Mouse (Mus musculus): ENCODE measurements around the gene Sbk1. TPM values are rescaled to one million over a fixed set of nuclear protein-coding genes. Genes with fewer than 3 reads are reported as not detected.
A peak's percentile ranks its signal among the peaks of the same experiment; 100 is the strongest.

Sbk1 gene
- total RNA-seq (2015; ENCODE audit: low replicate concordance): 0.77 and 1.0 TPM in 2 replicates
- 0.56 and 0.77 TPM in 2 replicates for total RNA-seq (2017; ENCODE audit: low replicate concordance)

GRCm38 (mm10) chr7:126271712-126272683, at the start of gene Sbk1:
Sbk1 (plus strand) TSS chr7:126272619.
- ATAC-seq (replicated peaks; ENCODE audit: low FRiP score, poor library complexity, severe bottlenecking): peak; percentile 45; the same call in 1 of the 2 replicates

DNA sequence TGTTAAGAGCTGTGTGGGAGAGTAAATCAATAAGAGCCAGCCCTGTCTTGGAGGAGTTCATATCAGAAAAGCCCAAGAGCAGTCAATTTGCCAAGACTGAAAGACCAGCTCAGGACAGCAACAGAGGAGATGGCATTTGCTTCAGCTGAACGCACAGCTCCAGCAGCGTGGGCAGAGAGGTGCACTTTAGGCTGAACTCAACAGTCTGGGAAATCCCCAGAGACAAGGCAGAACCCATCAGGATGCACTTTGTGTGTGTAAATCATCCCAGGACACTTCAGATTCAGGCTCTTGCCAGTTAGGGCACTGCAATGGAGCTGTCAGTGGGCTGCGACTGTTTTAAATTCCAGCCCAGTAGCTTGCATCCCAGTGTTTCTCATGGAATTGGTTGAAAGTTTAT, 49.7 kb upstream of the Sbk1 start:
- no peak for ATAC-seq (replicated peaks; ENCODE audit: low FRiP score, poor library complexity, severe bottlenecking)

GRCm38 (mm10) chr7:126226136-126226535, 46.3 kb upstream of the Sbk1 start:
- no peak for ATAC-seq (replicated peaks; ENCODE audit: low FRiP score, poor library complexity, severe bottlenecking)

- no peak for ATAC-seq (replicated peaks; ENCODE audit: low FRiP score, poor library complexity, severe bottlenecking)
Measured at GRCm38 (mm10) chr7:126230357-126231148, 41.9 kb upstream of the Sbk1 start.

- ATAC-seq (replicated peaks; ENCODE audit: low FRiP score, poor library complexity, severe bottlenecking): no peak
Measured at GRCm38 (mm10) chr7:126232345-126233071, 39.9 kb upstream of the Sbk1 start.

DNA sequence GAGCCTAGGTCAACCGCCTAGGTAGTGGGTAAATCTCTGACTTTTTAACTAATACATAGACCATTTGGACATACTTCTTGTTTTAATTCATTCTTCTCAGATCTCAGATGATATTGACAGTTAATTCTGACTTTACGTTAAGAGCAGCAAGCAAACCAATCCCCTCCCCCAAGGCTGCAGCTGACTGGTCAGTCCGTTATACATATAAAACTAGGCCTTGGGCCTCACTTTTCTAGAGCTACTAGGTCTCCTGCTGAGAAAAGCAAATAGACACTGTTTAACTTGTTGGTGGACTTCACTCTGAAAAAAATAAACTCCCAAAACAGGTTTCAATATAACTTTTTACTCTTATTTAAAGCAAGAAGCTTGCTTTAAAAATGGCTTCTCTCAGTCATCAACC, 37.8 kb upstream of the Sbk1 start:
- no peak for ATAC-seq (replicated peaks; ENCODE audit: low FRiP score, poor library complexity, severe bottlenecking)

DNA sequence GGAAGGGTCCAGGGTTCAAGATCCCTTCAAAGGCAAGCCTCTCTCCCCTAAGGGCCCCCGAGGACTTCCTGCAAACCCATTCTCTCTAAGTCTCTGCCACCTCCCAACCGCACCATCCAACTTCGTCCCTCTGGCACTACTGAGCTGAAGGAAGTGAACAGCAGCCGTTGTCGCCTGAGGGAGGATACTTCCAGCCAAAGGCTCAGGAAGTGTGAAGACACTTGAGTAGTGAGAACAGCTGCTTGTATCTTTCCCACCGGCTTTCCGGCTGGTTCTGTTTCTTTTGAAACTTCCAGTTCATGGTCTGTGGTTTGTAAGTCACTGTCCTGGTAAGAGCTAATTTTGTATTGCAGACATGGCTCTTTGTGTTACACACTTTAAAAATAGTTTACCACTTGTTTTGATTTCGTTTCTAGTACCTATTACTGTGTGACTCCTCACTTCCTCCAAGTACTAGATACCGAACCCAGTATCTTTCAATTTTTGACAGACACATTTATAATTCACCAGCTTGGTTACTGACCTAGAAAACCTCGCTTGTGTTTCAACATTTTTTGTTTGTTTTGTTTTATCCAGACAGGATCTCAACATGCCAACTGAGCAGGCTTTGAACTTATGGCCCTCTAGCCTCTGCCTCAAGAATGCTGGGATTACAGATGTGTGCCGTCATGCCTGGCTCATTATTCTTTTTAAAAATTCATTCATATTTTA, 36.2 kb upstream of the Sbk1 start:
- ATAC-seq (replicated peaks; ENCODE audit: low FRiP score, poor library complexity, severe bottlenecking): no peak

DNA sequence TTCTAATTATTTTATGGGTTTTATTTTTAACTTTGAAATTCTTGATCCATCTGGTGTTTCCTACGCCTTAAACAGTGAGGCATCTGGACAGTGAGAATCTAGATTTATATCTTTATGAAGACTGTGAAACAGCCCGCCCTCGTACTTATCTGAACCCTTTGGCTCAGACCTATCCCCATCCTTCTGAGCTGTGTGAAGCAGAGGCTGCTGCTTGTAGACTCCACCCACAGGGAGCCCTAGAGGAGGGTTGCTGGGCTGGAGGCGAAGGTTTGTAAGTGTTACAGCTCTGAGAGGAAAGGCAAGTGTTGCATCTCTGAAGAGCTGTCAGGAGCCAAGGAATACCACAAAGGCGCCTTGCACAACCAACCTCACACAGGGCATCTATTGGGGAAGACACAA, 35.6 kb upstream of the Sbk1 start:
- ATAC-seq (replicated peaks; ENCODE audit: low FRiP score, poor library complexity, severe bottlenecking): no peak

- ATAC-seq (replicated peaks; ENCODE audit: low FRiP score, poor library complexity, severe bottlenecking): no peak
Measured at GRCm38 (mm10) chr7:126240814-126241360, 31.5 kb upstream of the Sbk1 start.

DNA sequence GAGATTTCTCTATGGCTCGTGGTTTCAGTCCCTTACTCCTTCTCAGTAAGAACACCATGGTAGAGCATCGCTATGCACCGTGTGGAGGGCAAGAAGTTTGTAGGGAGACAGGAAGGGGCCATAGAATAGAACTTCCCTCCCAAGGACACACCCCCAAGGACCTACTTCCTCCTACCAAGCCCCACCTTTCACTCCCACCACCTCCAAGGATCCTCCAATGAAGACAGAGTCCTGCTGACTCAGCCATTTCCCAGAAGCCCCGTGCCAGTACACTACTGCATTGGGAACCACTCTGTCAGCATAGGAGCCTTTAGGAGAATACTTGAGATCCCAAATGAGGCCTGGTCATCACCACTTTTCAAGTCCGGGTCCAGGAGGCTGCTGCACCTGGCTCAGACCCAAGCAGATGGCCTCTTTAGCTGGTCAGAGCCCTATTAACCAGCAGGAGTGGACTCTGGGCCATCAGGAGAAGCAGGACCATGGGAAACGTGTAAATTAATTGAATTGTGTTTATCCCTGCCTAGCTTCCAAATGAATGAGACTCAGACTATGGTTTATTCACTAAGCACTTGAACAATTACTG, 28.2 kb upstream of the Sbk1 start:
- no peak for ATAC-seq (replicated peaks; ENCODE audit: low FRiP score, poor library complexity, severe bottlenecking)

- no peak for ATAC-seq (replicated peaks; ENCODE audit: low FRiP score, poor library complexity, severe bottlenecking)
Measured at GRCm38 (mm10) chr7:126248088-126248487, 24.3 kb upstream of the Sbk1 start.

GRCm38 (mm10) chr7:126248641-126249141, 23.7 kb upstream of the Sbk1 start:
- ATAC-seq (replicated peaks; ENCODE audit: low FRiP score, poor library complexity, severe bottlenecking): no peak

DNA sequence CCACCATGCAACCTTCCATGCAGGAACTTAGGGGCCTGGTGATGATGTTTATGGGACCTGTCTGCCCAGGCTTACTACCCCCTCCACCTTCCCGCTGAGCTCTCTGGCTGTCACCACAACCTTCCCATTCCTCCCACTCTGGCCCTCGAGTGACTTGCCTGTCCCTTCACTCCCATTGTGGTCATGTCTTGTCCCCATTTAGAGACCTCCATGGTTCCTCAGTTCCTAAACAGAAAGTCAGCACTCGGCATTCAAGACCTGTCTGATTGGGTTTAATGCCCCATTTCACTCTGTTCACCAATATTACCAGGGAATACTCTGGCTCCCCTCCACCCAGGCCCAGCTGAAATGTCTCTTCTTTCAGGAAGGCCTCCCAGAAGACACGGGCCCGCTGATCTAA, 23.3 kb upstream of the Sbk1 start:
- no peak for ATAC-seq (replicated peaks; ENCODE audit: low FRiP score, poor library complexity, severe bottlenecking)

- ATAC-seq (replicated peaks; ENCODE audit: low FRiP score, poor library complexity, severe bottlenecking): no peak
Measured at GRCm38 (mm10) chr7:126249986-126250385, 22.4 kb upstream of the Sbk1 start.

DNA sequence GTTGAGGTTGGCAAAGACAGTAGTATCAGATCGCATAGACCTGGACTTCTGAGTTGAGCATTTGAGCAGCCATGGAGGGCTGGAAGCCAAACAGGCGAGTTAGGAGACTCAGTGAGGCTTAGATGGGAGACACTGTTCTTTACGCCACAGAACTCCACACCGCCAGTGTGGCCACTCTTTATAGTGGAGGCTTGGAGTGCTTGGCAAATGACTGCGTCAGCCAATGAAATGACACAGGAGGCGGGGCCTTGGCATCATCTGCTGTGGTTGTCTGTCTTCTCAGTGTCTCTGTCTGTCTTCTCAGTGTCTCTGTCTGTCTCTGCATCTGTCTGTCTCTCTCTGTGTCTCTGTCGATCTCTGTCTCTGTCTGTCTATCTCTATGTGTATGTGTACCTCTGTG, 21.9 kb upstream of the Sbk1 start:
- no peak for ATAC-seq (replicated peaks; ENCODE audit: low FRiP score, poor library complexity, severe bottlenecking)

GRCm38 (mm10) chr7:126251698-126252097, 20.7 kb upstream of the Sbk1 start:
- no peak for ATAC-seq (replicated peaks; ENCODE audit: low FRiP score, poor library complexity, severe bottlenecking)

GRCm38 (mm10) chr7:126252230-126252629, 20.2 kb upstream of the Sbk1 start:
- no peak for ATAC-seq (replicated peaks; ENCODE audit: low FRiP score, poor library complexity, severe bottlenecking)

Measured in erythroblast, adult 5-6 weeks (primary cell).